Mouse (Mus musculus): ENCODE measurements at regions not wholly inside any gene's neighbourhood (a gene's known extent, or its start where the extent isn't known, plus 50 kb on each side); places are given as distances from the start of the nearest gene placed in this dataset.

DNA sequence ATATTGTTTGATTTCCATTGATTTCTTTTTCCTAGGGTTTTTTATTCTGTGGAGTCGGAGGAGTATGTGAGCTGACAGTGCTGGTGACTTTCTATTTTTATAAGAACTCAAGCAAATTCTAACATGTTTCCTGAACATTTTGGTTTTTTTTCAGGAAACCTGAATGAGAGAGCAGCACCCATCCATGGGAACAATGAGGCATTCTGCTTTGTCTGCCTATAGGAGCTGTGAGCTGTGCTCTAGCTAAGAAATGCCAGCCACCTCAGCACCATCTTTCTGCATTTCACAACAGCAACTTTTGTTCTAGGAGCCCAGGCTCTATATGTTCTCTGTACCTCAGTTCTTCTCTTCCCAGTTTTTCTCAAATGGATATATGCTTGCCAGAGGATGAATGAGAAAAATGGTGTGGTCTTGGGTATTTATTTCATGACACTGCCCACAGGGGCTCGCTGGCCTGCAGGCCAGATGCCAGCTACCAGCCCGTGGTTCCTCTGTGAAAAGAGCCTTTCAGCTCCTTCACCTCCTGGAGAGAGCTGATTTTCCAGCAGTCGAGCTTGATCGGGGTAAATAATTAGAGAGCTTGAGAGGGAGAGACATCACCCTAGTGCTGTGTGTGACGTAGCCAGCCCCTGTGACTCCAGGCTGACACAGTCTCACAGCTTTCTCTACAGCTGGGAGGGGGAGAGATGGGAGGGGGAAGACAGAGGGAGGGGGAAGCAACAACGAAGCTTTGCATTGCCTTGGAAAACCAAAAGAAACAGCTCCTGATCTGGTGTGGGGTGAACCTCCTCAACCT lies 154.1 kb upstream of the Topaz1 start:
- peak; percentile 87 for DNase-seq (ENCODE audit: low read depth)
- TF ChIP-seq POLR2A (IDR thresholded peaks at IDR 0.05; ENCODE audit: borderline replicate concordance, extremely low read depth, insufficient read depth, insufficient read length, poor library complexity, severe bottlenecking) (no peak), CTCF (IDR thresholded peaks at IDR 0.05; ENCODE audit: borderline replicate concordance, extremely low read depth, insufficient read depth, insufficient read length) (no peak)

- TF ChIP-seq POLR2A (IDR thresholded peaks at IDR 0.05; ENCODE audit: borderline replicate concordance, extremely low read depth, insufficient read depth, insufficient read length, poor library complexity, severe bottlenecking), result no peak
- TF ChIP-seq CTCF (IDR thresholded peaks at IDR 0.05; ENCODE audit: borderline replicate concordance, extremely low read depth, insufficient read depth, insufficient read length), result no peak
- DNase-seq (ENCODE audit: low read depth), result peak; percentile 56
Observed at GRCm38 (mm10) chr9:122595120-122595943, 151.8 kb upstream of the Topaz1 start.

GRCm38 (mm10) chr9:122603106-122603505 lies 144.0 kb upstream of the Topaz1 start:
- DNase-seq (ENCODE audit: low read depth), result no peak
- no peak for TF ChIP-seq POLR2A (IDR thresholded peaks at IDR 0.05; ENCODE audit: borderline replicate concordance, extremely low read depth, insufficient read depth, insufficient read length, poor library complexity, severe bottlenecking)
- no peak for TF ChIP-seq CTCF (IDR thresholded peaks at IDR 0.05; ENCODE audit: borderline replicate concordance, extremely low read depth, insufficient read depth, insufficient read length)

- TF ChIP-seq POLR2A (IDR thresholded peaks at IDR 0.05; ENCODE audit: borderline replicate concordance, extremely low read depth, insufficient read depth, insufficient read length, poor library complexity, severe bottlenecking) (no peak), CTCF (IDR thresholded peaks at IDR 0.05; ENCODE audit: borderline replicate concordance, extremely low read depth, insufficient read depth, insufficient read length) (no peak)
- no peak for DNase-seq (ENCODE audit: low read depth)
Observed at GRCm38 (mm10) chr9:122609616-122610015, 137.5 kb upstream of the Topaz1 start.

DNA sequence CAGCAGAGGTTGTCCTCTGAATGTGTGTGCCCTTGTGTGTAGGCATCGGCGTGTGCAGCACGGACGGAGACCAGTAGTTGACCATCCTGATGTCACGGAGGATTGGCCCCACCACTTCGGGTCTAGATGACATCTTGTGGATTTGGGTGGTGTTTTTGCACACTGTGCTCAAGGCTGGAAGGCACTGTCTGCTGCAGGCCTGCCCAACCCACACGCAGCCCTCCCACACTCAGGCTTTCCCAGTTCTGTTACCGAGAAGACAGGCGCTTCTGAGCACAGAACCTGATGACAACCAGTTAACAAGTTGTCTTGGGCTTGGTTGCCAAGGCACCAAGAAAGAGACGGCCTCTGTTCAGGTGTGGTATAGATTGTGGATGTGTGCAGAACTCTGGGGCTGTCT lies 136.2 kb upstream of the Topaz1 start:
- no peak for DNase-seq (ENCODE audit: low read depth)
- TF ChIP-seq CTCF (IDR thresholded peaks at IDR 0.05; ENCODE audit: borderline replicate concordance, extremely low read depth, insufficient read depth, insufficient read length) (no peak), POLR2A (IDR thresholded peaks at IDR 0.05; ENCODE audit: borderline replicate concordance, extremely low read depth, insufficient read depth, insufficient read length, poor library complexity, severe bottlenecking) (no peak)

DNA sequence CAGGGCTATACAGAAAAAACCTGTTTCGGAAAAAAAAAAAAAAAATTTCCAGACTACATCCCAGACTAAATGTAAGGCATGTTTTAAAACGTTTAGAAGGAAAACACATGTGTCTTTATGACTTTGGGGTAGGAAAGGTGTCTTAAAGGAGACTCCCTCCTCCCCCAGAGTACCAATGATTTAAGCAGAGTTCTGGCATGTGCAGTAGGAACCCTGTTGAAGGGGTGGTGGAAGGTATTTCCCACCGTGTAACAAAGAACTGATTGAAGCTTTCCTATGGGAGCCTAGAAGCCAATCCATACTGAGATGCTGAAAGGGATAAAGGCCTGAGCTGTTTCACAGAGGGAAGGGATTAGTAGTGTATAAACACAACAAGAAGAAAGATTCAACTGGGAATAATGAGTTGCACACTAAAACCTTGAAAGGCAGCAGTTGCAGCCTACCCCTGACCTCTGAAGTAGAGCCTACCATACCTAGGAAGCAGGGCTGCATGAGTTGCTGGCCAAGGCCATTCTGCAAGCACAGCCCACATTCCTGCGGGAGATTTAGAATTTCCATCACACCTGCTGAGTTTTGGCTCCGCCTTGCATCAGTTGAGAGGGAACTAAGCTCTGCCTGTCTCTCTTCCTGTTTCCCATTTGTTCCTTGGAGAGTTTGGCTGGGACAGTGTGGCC lies 132.4 kb upstream of the Topaz1 start:
- DNase-seq (ENCODE audit: low read depth), result no peak
- TF ChIP-seq POLR2A (IDR thresholded peaks at IDR 0.05; ENCODE audit: borderline replicate concordance, extremely low read depth, insufficient read depth, insufficient read length, poor library complexity, severe bottlenecking) (no peak), CTCF (IDR thresholded peaks at IDR 0.05; ENCODE audit: borderline replicate concordance, extremely low read depth, insufficient read depth, insufficient read length) (no peak)

DNA sequence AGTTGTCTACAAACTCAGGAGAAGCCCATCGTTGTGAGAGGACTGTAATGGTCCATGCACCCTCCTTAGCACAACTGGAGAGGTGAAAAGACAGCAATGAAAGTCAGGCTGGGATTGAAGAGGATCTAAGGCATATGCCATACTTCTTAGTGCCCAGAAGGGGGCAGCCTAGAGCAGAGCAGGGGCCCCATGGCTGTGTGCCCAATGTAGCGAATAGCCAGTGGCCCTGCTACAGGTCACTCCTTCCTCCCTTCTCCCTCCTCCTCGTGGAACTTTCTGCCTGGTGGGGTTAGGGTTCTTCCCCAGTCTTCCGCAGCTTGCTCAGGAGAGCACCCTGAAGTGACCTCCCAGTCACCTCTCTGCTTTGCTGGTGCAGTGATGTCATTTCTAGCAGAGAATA lies 131.8 kb upstream of the Topaz1 start:
- DNase-seq (ENCODE audit: low read depth), result no peak
- no peak for TF ChIP-seq POLR2A (IDR thresholded peaks at IDR 0.05; ENCODE audit: borderline replicate concordance, extremely low read depth, insufficient read depth, insufficient read length, poor library complexity, severe bottlenecking)
- peak; percentile 78 for TF ChIP-seq CTCF (IDR thresholded peaks at IDR 0.05; ENCODE audit: borderline replicate concordance, extremely low read depth, insufficient read depth, insufficient read length)

GRCm38 (mm10) chr9:122617793-122618192 lies 129.4 kb upstream of the Topaz1 start:
- TF ChIP-seq CTCF (IDR thresholded peaks at IDR 0.05; ENCODE audit: borderline replicate concordance, extremely low read depth, insufficient read depth, insufficient read length), result no peak
- TF ChIP-seq POLR2A (IDR thresholded peaks at IDR 0.05; ENCODE audit: borderline replicate concordance, extremely low read depth, insufficient read depth, insufficient read length, poor library complexity, severe bottlenecking), result no peak
- DNase-seq (ENCODE audit: low read depth), result no peak

DNA sequence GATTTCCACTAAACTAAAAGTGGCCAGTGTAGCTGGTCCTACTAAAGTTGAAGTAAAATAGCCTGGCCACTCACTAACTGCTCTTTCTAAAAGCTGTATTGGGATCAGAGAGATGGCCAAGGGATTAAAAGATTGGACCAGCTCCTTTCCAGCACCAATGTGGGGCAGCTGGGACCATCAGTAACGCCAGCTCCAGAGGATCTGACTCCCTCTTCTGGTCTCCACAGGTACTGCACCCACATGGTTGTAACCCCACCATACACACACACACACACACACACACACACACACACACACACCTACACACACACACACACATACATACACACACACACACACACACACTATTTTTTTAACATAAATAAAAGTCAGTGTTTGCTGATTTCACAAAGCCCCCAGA lies 122.1 kb upstream of the Topaz1 start:
- no peak for DNase-seq (ENCODE audit: low read depth)
- TF ChIP-seq CTCF (IDR thresholded peaks at IDR 0.05; ENCODE audit: borderline replicate concordance, extremely low read depth, insufficient read depth, insufficient read length), result peak; percentile 35; the same call in 1 of the 2 replicates
- TF ChIP-seq POLR2A (IDR thresholded peaks at IDR 0.05; ENCODE audit: borderline replicate concordance, extremely low read depth, insufficient read depth, insufficient read length, poor library complexity, severe bottlenecking), result no peak

DNA sequence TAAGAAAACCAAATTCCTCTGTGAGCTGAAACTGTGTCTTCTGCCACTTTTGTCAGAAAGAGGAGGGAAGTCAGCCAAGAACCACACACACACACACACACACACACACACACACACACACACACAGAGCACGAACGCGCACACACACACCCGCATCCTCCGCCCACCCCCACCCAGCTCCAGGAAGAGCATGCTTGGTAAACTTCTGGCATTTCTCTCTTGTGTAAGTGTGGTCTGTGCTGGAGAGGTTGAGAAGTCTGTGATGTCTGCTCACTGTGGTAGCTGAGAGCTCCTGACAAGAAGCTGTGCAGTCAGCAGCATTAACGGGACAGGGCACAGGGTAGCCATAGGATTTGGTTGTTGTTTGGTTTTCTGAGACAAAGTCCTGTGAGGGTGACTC lies 120.8 kb upstream of the Topaz1 start:
- DNase-seq (ENCODE audit: low read depth), result no peak

More for the DNA sequence above, 120.8 kb upstream of the Topaz1 start:
- TF ChIP-seq POLR2A (IDR thresholded peaks at IDR 0.05; ENCODE audit: borderline replicate concordance, extremely low read depth, insufficient read depth, insufficient read length, poor library complexity, severe bottlenecking) (no peak), CTCF (IDR thresholded peaks at IDR 0.05; ENCODE audit: borderline replicate concordance, extremely low read depth, insufficient read depth, insufficient read length) (no peak)
